In genomic region chr14:46893961-46894360, GRCm38 (mm10) we compare ENCODE assay signal across 19 mouse cellular contexts. TPM values are rescaled to one million over a fixed set of nuclear protein-coding genes. Genes with fewer than 3 reads are reported as not detected.
DNase-seq lines count a peak whose midpoint lies in the region; ATAC-seq lines count a peak whose summit lies in the region.
"Had no signal": no experiment of that assay in that cellular context is flagged by ENCODE, and none has a peak within 500 bp of the region (broad histone marks: within the 10 kb centered on the region; RNA-seq: fewer than 3 reads in every experiment).

No protein-coding gene starts in this region.

- no peak overlapping the region for H3K9ac ChIP-seq in heart, embryonic 12.5 days
- H3K9ac ChIP-seq in embryonic facial prominence, embryonic 12.5 days = no peak overlapping the region
- H3K9ac ChIP-seq in embryonic facial prominence, embryonic 14.5 days (ENCODE audit: low read depth, low read length) = no peak overlapping the region
- H3K9ac ChIP-seq in limb, embryonic 15.5 days = no peak overlapping the region
- H3K9ac ChIP-seq: forebrain, embryonic 15.5 days; hindbrain, embryonic 12.5 days had no signal

- no peaks in the 10 kb centered on the region for H3K27me3 ChIP-seq in heart, embryonic 12.5 days (replicated peaks)
- H3K27me3 ChIP-seq in embryonic facial prominence, embryonic 12.5 days = no peaks in the 10 kb centered on the region
- H3K27me3 ChIP-seq in embryonic facial prominence, embryonic 14.5 days (replicated peaks; ENCODE audit: control insufficient read depth, insufficient read depth, low read length) = no peaks in the 10 kb centered on the region
- no peaks in the 10 kb centered on the region for H3K27me3 ChIP-seq in limb, embryonic 15.5 days
- H3K27me3 ChIP-seq: CH12.LX; forebrain, embryonic 15.5 days; hindbrain, embryonic 12.5 days; Patski had no signal

- peaks cover 65% of the 10 kb centered on the region for H3K4me1 ChIP-seq in heart, embryonic 12.5 days (replicated peaks)
- H3K4me1 ChIP-seq in embryonic facial prominence, embryonic 12.5 days = no peaks in the 10 kb centered on the region
- peaks cover 15% of the 10 kb centered on the region for H3K4me1 ChIP-seq in embryonic facial prominence, embryonic 14.5 days (ENCODE audit: control insufficient read depth, insufficient read depth, low read length)
- peaks cover 26% of the 10 kb centered on the region for H3K4me1 ChIP-seq in limb, embryonic 15.5 days
- H3K4me1 ChIP-seq: forebrain, embryonic 15.5 days; hindbrain, embryonic 12.5 days had no signal

- no peak overlapping the region for H3K4me3 ChIP-seq in heart, embryonic 12.5 days
- no peak overlapping the region for H3K4me3 ChIP-seq in embryonic facial prominence, embryonic 12.5 days
- no peak overlapping the region for H3K4me3 ChIP-seq in embryonic facial prominence, embryonic 14.5 days (ENCODE audit: low read depth, low read length)
- H3K4me3 ChIP-seq in limb, embryonic 15.5 days = no peak overlapping the region
- H3K4me3 ChIP-seq: forebrain, embryonic 15.5 days; heart, adult 2 months; hindbrain, embryonic 12.5 days had no signal

- ATAC-seq in heart, embryonic 12.5 days (ENCODE audit: insufficient number of reproducible peaks, low FRiP score) = no peak
- ATAC-seq in embryonic facial prominence, embryonic 12.5 days (ENCODE audit: insufficient number of reproducible peaks, insufficient read depth, low FRiP score, low TSS enrichment) = no peak
- ATAC-seq in embryonic facial prominence, embryonic 14.5 days (ENCODE audit: low read depth) = no peak
- no peak for ATAC-seq in limb, embryonic 15.5 days (ENCODE audit: insufficient number of reproducible peaks, low FRiP score, low TSS enrichment, low read depth)
- ATAC-seq: activated CD4-positive, CD25-positive, alpha-beta regulatory T cell, adult 4 months; forebrain, embryonic 15.5 days; hindbrain, postnatal 0 days; Patski had no signal

- intact Hi-C loops in heart, postnatal 10 days (cut with DNase I) = no loop called here

- peaks cover 49% of the 10 kb centered on the region for H3K36me3 ChIP-seq in heart, embryonic 12.5 days
- H3K36me3 ChIP-seq in embryonic facial prominence, embryonic 12.5 days = peaks cover 10% of the 10 kb centered on the region; the same call in 1 of the 2 replicates
- H3K36me3 ChIP-seq in embryonic facial prominence, embryonic 14.5 days (ENCODE audit: control insufficient read depth, insufficient read depth, low read length) = peaks cover 16% of the 10 kb centered on the region; the same call in 1 of the 2 replicates
- peaks cover 30% of the 10 kb centered on the region for H3K36me3 ChIP-seq in limb, embryonic 15.5 days
- H3K36me3 ChIP-seq: forebrain, embryonic 15.5 days; hindbrain, embryonic 12.5 days had no signal

- 74% methylated on average over 10 of the region's 10 CpGs for WGBS in heart, embryonic 12.5 days
- WGBS in embryonic facial prominence, embryonic 12.5 days = 56% methylated on average over 10 of the region's 10 CpGs
- 53% methylated on average over 10 of the region's 10 CpGs for WGBS in embryonic facial prominence, embryonic 14.5 days
- 68% methylated on average over 10 of the region's 10 CpGs for WGBS in limb, embryonic 15.5 days

- no peaks in the 10 kb centered on the region for H3K9me3 ChIP-seq in heart, embryonic 12.5 days (replicated peaks)
- no peaks in the 10 kb centered on the region for H3K9me3 ChIP-seq in embryonic facial prominence, embryonic 12.5 days
- H3K9me3 ChIP-seq in embryonic facial prominence, embryonic 14.5 days (ENCODE audit: control insufficient read depth, low read length) = no peaks in the 10 kb centered on the region
- H3K9me3 ChIP-seq in limb, embryonic 15.5 days = no peaks in the 10 kb centered on the region
- H3K9me3 ChIP-seq: forebrain, embryonic 15.5 days; hindbrain, embryonic 12.5 days had no signal

- H3K4me2 ChIP-seq in heart, embryonic 12.5 days = no peak overlapping the region
- H3K4me2 ChIP-seq in embryonic facial prominence, embryonic 12.5 days (replicated peaks) = no peak overlapping the region
- no peak overlapping the region for H3K4me2 ChIP-seq in embryonic facial prominence, embryonic 14.5 days (ENCODE audit: low read depth, low read length)
- no peak overlapping the region for H3K4me2 ChIP-seq in limb, embryonic 15.5 days
- H3K4me2 ChIP-seq: forebrain, embryonic 15.5 days; hindbrain, embryonic 12.5 days had no signal

- DNase-seq in heart, postnatal 10 days = no peak
- peak; percentile 56 for DNase-seq in embryonic facial prominence, embryonic 14.5 days (ENCODE audit: low spot score)
- DNase-seq in kidney, adult 11 months = no peak
- DNase-seq: adrenal gland, postnatal 14 days; cerebellum, adult 18-20 months; cerebellum, adult 9-11 months; cerebellum, postnatal 36 days; heart, adult 2 months; heart, postnatal 36 days; kidney, adult 18-20 months had no signal

- H3K27ac ChIP-seq in heart, embryonic 12.5 days (ENCODE audit: poor library complexity, severe bottlenecking) = peak overlapping the region; percentile 31; the same call in 1 of the 2 replicates
- H3K27ac ChIP-seq in embryonic facial prominence, embryonic 12.5 days = peak overlapping the region; percentile 19; the same call in 1 of the 2 replicates
- peak overlapping the region; percentile 63; the same call in 1 of the 2 replicates for H3K27ac ChIP-seq in embryonic facial prominence, embryonic 14.5 days (replicated peaks; ENCODE audit: low read depth, low read length)
- 0 out of 2 replicates have a peak overlapping the region, but pooled peaks have one; percentile 63 for H3K27ac ChIP-seq in limb, embryonic 15.5 days
- H3K27ac ChIP-seq: forebrain, embryonic 15.5 days; heart, adult 2 months; hindbrain, embryonic 12.5 days; hindbrain, postnatal 0 days had no signal

RNA-seq across cellular contexts. Expression of gene Samd4, which starts 11.3 kb away (rescaled TPM):
- polyA plus RNA-seq in heart, embryonic 12.5 days (2016; fragmentation: Nextera tagmentation; extraction: Ambion mirVana) = 16.5 and 17.9 TPM in 2 replicates
- total RNA-seq in heart, postnatal 10 days (2021) = 10 to 100 TPM; 64.3 to 67.9 TPM
- polyA plus RNA-seq in embryonic facial prominence, embryonic 12.5 days (2016; fragmentation: Nextera tagmentation; extraction: Ambion mirVana) = 9.1 and 10.7 TPM in 2 replicates
- polyA plus RNA-seq in embryonic facial prominence, embryonic 14.5 days (2014; fragmentation: Nextera tagmentation; extraction: Ambion mirVana) = 8.2 and 9.6 TPM in 2 replicates
- polyA plus RNA-seq in limb, embryonic 15.5 days (2015; fragmentation: Nextera tagmentation; extraction: Ambion mirVana) = 15.4 and 16.2 TPM in 2 replicates
